Mouse (Mus musculus): ENCODE data around the gene Srp54a. TPM values are rescaled to one million over a fixed set of nuclear protein-coding genes. Genes with fewer than 3 reads are reported as not detected.
"Not testable (repeated sequence)": the region's sequence is repeated elsewhere in the genome, so short reads cannot be mapped to it uniquely, and the experiment has no call there.

Gene Srp54a
- total RNA-seq (2021): 10 to 100 TPM; 84.1 to 90.0 TPM
- long read RNA-seq, full-length matches to known transcripts: 34 of 34 reads
- long read RNA-seq, partial matches to known transcripts: 0 of 34 reads
- long read RNA-seq, other reads (novel, unspliced or antisense): 0 of 34 reads

GRCm38 (mm10) chr12:55079726-55080600, at the start of gene Srp54a, which contains the start of gene 2700097O09Rik:
Gene Srp54a (plus strand): TSS chr12:55080262.
Gene 2700097O09Rik (minus strand): TSS chr12:55080110.
- peak; percentile 92 to 96 for DNase-seq (ENCODE audit: low spot score in 2 of 2)

GRCm38 (mm10) chr12:55041011-55041410, 39.1 kb upstream of the Srp54a start:
- DNase-seq (ENCODE audit: low spot score in 2 of 2): no peak

GRCm38 (mm10) chr12:55049731-55050353, 30.2 kb upstream of the Srp54a start:
- no peak for DNase-seq (ENCODE audit: low spot score in 2 of 2)

- DNase-seq (ENCODE audit: low spot score in 2 of 2): no peak
Measured at GRCm38 (mm10) chr12:55051210-55052173, 28.6 kb upstream of the Srp54a start.

- DNase-seq (ENCODE audit: low spot score in 2 of 2): no peak
Measured at GRCm38 (mm10) chr12:55053267-55053666, 26.8 kb upstream of the Srp54a start.

- DNase-seq (ENCODE audit: low spot score in 2 of 2): no peak
Measured at GRCm38 (mm10) chr12:55054551-55055241, 25.4 kb upstream of the Srp54a start.

- no peak for DNase-seq (ENCODE audit: low spot score in 2 of 2)
Measured at GRCm38 (mm10) chr12:55056703-55057102, 23.4 kb upstream of the Srp54a start.

- DNase-seq (ENCODE audit: low spot score in 2 of 2): peak in 1 of 2 experiments; percentile 5
Measured at GRCm38 (mm10) chr12:55058865-55059615, 21.0 kb upstream of the Srp54a start.

- DNase-seq (ENCODE audit: low spot score in 2 of 2): no peak
Measured at GRCm38 (mm10) chr12:55059812-55060211, 20.2 kb upstream of the Srp54a start.

- DNase-seq (ENCODE audit: low spot score in 2 of 2): no peak
Measured at GRCm38 (mm10) chr12:55060212-55060898, 19.7 kb upstream of the Srp54a start.

GRCm38 (mm10) chr12:55061006-55061405, 19.1 kb upstream of the Srp54a start:
- no peak for DNase-seq (ENCODE audit: low spot score in 2 of 2)

GRCm38 (mm10) chr12:55062141-55062540, 17.9 kb upstream of the Srp54a start:
- DNase-seq (ENCODE audit: low spot score in 2 of 2): no peak

- no peak for DNase-seq (ENCODE audit: low spot score in 2 of 2)
Measured at GRCm38 (mm10) chr12:55072495-55072894, 7.6 kb upstream of the Srp54a start.

- DNase-seq (ENCODE audit: low spot score in 2 of 2): no peak
Measured at GRCm38 (mm10) chr12:55073686-55074085, 6.4 kb upstream of the Srp54a start.

GRCm38 (mm10) chr12:55075296-55075695, 4.8 kb upstream of the Srp54a start:
- DNase-seq (ENCODE audit: low spot score in 2 of 2): no peak

- DNase-seq (ENCODE audit: low spot score in 2 of 2): not testable (repeated sequence)
Measured at GRCm38 (mm10) chr12:55078706-55079105, 1.4 kb upstream of the Srp54a start.

- DNase-seq (ENCODE audit: low spot score in 2 of 2): not testable (repeated sequence)
Measured at GRCm38 (mm10) chr12:55080601-55080942, 510 bp downstream of the Srp54a start.

- not testable (repeated sequence) for DNase-seq (ENCODE audit: low spot score in 2 of 2)
Measured at GRCm38 (mm10) chr12:55092127-55092526, 12.1 kb downstream of the Srp54a start.

- not testable (repeated sequence) for DNase-seq (ENCODE audit: low spot score in 2 of 2)
Measured at GRCm38 (mm10) chr12:55112616-55113015, 32.6 kb downstream of the Srp54a start.

All from layer of hippocampus, adult 18-20 months (tissue).